Mouse (Mus musculus) bone marrow macrophage, adult 2 months (primary cell): Measurements from ENCODE around the gene Ldha. TPM values are rescaled to one million over a fixed set of nuclear protein-coding genes. Genes with fewer than 3 reads are reported as not detected.

ENCODE experiments used
- H3K27ac ChIP-seq: 2 replicates; pipeline ENCODE4 v1.5.1; 2012; ENCODE audit warnings: low read depth, low read length; ENCODE audit not compliant: insufficient read depth
- H3K4me1 ChIP-seq: 2 replicates; pipeline ENCODE4 v1.6.1; 2012; ENCODE audit warnings: low read length; ENCODE audit not compliant: control insufficient read depth, insufficient read depth
- H3K4me3 ChIP-seq: 2 replicates; pipeline ENCODE4 v1.5.1; 2012; ENCODE audit warnings: mild to moderate bottlenecking, low read length, moderate library complexity; ENCODE audit not compliant: insufficient read depth
- CTCF ChIP-seq: IDR thresholded peaks from 2 replicates; pipeline ENCODE4 v1.5.1; 2012; ENCODE audit warnings: low read depth, mild to moderate bottlenecking, low read length, moderate library complexity
- POLR2A ChIP-seq: IDR thresholded peaks from 2 replicates; pipeline ENCODE4 v1.6.1; 2012; ENCODE audit warnings: mild to moderate bottlenecking, low read depth, low read length, borderline replicate concordance
- polyA plus RNA-seq: library from polyadenylated mRNA; stranded (reverse); fragments of >200 nt; gene quantifications from 2 replicates; pipeline ENCODE4 v1.2.4, GENCODE M21; 2012; ENCODE audit not compliant: missing spikeins, insufficient read depth, insufficient read length

Gene Ldha
- polyA plus RNA-seq, 1 experiment: 355 TPM

DNA sequence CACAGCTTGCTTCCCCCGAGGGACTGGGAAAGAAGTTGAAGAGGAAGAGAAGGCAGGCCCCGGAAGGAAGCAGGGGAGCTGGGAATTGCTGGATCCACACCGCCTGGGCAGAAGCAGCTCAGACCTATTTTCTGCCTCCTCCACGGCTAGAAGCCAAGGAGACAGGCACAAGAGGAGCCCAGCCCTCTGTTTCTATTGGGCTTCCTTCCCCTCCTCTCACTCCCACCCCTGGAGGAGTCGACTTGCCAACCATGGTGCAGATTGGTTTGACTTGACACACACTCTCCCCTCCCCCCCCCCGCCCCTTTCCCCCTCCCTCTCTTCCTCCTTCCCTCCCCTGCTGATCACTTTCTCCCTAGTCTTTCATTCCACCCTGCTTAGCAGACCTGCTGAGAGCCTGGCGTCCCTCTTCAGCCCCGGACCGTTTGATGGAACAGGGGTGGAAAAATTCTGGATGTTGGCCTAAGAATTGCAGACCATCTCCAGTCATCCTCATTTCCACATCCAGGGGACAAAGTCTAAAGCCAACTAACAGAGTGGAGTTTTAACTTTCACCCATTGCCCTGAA is 3.1 kb upstream of the Ldha start:
- H3K4me3 ChIP-seq: peak overlapping the region; percentile 8
- no peak for TF ChIP-seq CTCF
- no peak; the same call in 1 of the 2 replicates for TF ChIP-seq POLR2A
- peak overlapping the region; percentile 90 for H3K27ac ChIP-seq
- H3K4me1 ChIP-seq: peaks cover 47% of the 10 kb centered on the region

DNA sequence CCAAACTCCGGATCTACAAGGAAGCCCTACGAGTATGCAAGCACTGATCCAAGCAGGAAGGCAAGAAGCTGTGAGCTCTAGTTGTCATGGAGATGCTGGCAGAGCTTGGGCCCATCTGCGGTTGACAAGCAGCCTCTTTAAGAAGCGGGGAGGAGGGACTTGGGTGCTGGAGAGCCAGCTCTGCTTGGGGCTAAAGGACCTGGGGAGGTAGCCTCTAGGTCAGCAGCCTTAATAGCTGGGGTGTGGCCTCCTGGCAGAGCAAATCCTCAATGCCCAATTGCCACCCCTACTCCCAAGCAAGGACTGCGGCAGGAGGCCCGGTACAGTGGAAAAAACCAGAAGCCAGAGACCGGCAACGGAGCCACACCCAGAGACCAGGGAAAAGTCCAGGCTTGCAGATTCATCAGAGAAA is 2.4 kb upstream of the Ldha start:
- TF ChIP-seq POLR2A (no peak), CTCF (no peak)
- Histone ChIP-seq H3K4me3 (peak overlapping the region; percentile 25), H3K27ac (peak overlapping the region; percentile 90), H3K4me1 (peaks cover 41% of the 10 kb centered on the region)

DNA sequence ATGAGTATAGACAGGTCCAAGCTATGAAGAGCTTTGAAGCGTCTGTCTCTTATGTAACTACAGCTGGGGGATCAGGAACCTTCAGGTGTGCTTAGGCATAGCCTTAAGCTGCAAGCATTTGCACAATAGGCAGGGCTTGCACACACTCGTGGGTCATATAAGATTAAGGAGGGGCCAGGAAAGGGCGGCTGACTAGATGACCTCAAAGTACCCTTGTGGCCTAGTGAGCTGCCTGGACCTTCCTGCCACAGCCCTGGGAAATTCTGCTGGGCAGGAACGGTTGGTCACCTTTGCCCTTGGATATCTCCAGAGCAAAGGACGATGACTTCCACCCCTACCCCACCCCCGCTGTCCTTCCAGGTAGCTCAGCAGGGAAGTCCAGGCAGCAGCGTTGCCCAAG is 1.8 kb upstream of the Ldha start:
- TF ChIP-seq POLR2A (no peak), CTCF (no peak)
- H3K4me1 ChIP-seq: peaks cover 41% of the 10 kb centered on the region
- peak overlapping the region; percentile 25 for H3K4me3 ChIP-seq
- H3K27ac ChIP-seq: peak overlapping the region; percentile 90

DNA sequence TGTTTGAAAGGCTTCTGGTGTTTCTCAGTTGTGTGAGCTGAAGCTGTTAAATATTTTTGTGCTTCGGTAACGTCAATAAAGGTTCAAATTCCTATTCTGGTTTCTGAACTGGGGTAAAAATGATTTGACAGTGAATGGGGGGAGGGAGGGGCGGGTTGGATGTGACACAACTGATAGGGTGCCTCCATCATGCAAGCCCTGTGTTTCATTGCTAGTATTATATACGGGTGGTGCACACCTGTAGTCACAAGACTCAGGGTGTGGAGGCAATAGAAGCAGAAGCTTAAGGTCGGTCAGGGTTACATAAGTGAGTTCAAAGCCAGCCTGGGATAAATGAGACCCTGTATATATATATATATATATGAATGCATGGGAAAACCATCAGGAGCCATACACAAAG is 1.4 kb upstream of the Ldha start:
- Histone ChIP-seq H3K4me1 (peaks cover 45% of the 10 kb centered on the region), H3K27ac (peak overlapping the region; percentile 90), H3K4me3 (no peak overlapping the region)
- TF ChIP-seq CTCF (no peak), POLR2A (no peak)

DNA sequence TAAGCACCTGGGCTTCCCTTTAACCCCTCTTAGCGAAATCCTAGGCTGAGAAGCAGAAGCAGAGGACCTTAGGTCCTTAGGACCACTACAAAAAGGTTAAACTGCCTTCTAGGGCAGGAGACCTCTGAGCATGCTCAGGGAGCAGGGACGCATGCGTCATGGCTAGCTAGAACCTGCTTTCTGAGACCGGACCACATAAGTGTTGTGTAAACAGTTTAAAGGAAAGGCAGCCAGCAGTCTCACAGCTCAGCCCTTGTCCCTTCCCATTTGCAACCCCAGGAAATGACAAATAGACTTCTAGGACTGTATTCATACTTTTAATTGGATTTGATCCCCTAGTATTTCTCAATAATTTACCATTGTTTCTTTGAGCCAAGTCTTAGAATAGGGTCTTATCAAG is 949 bp upstream of the Ldha start:
- H3K4me1 ChIP-seq: peaks cover 45% of the 10 kb centered on the region
- TF ChIP-seq CTCF (no peak), POLR2A (no peak)
- no peak overlapping the region for H3K27ac ChIP-seq
- no peak overlapping the region for H3K4me3 ChIP-seq

DNA sequence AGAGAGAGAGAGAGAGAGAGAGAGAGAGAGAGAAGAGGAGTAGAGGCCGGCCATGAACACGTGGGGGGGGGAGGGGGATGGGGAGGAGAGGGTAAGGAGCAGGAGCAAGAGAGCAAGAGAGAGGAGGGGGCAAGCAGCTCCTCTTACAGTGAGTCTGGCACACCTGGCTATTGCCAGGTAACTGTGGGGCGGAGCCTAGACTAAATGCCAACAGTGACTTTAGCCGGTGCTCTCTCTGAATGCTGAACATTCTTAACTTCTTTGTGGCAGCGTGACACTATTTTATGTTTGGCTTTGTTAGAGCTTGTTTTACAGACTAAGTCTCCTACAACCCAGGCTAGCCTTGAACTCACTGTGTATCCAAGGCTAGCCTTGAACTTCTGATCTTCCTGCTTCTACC is 1.0 kb downstream of the Ldha start:
- TF ChIP-seq POLR2A: no peak
- TF ChIP-seq CTCF: no peak
- Histone ChIP-seq H3K4me3 (no peak overlapping the region), H3K4me1 (peaks cover 42% of the 10 kb centered on the region), H3K27ac (no peak overlapping the region)

DNA sequence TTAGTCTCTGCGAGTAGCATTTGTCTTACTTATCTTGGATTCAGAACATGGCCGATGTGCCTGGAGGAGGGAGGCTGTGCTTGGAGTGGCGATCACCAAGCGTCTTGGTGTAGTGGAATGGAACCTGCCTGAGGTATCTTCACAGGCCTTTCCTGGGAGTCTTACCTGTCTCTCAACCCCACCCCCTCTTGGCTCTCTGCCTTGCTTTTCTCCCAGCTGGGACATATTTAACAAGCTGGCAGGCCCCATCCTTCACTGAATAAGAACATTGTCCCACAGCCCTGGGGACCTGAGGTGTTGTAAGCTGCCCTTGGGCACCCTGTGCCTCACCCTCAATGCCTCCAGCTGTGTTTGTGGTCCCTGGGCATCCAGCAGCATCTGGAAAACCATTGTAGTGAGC is 2.3 kb downstream of the Ldha start:
- TF ChIP-seq POLR2A (no peak), CTCF (no peak)
- no peak overlapping the region for H3K27ac ChIP-seq
- no peak overlapping the region for H3K4me3 ChIP-seq
- peaks cover 33% of the 10 kb centered on the region for H3K4me1 ChIP-seq

DNA sequence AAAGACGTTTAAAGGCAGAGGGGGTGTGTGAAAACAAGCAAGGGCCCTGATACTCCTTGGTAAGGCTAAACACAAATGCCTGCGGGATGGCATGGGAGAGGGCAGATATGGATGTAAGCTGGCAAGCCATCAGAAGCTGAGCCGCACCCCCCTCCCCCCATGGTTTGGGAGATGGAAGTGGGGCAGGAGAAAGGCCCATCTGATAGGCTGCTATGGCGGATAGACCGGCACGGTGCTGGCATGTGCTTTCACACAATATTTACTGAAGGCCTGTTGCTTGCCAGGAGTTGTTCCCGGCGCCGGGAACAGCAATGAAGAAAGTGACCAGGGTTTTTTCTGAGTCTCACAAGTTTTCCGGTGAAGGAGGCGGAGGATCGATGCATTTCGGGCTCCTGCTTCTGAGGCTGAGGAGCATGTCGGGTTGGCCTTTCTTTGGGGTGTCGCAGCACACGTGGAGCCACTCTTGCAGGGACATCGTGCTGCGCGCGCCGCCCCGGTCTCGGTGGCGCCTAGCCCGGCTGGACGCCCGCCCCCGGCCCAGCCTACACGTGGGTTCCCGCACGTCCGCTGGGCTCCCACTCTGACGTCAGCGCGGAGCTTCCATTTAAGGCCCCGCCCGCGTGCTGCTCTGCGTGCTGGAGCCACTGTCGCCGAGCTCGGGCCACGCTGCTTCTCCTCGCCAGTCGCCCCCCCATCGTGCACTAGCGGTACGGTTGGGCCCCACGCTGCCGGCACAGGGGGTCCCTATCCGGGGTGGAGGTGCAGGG is 4.1 kb downstream of the Ldha start:
- peak; percentile 92; the same call in 1 of the 2 replicates for TF ChIP-seq POLR2A
- TF ChIP-seq CTCF: no peak
- H3K4me1 ChIP-seq: peaks cover 16% of the 10 kb centered on the region

DNA sequence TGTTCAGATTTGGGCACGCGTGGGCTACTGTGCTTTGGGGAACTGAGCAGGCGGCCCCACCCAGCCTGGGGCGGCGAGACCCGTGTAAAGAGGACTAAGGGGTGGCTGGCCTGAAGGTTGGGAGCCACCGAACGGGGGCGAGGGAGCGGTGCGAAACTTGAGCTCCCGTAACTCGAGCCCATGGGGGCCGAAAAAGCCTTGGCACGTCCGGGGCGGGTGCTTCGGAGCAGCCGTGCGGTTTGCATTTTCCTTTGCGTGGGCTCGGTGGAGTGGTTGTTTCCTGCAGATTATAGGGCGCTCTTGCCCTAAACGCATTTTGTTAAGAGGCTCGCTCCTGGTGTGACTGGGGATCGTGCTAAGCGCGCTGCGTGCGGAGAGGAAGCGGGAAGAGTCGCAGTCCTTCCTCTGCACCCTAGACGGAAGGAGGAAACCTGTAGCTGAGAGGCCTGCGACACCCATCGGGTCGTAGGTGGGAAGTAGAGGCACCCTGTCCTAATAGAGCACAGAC is 4.8 kb downstream of the Ldha start:
- Histone ChIP-seq H3K4me1 (peaks cover 11% of the 10 kb centered on the region), H3K27ac (peak overlapping the region; percentile 74), H3K4me3 (peak overlapping the region; percentile 82)
- no peak for TF ChIP-seq CTCF
- no peak for TF ChIP-seq POLR2A

More for the DNA sequence above, 4.1 kb downstream of the Ldha start:
- Histone ChIP-seq H3K4me3 (peak overlapping the region; percentile 82), H3K27ac (peak overlapping the region; percentile 74)
